Mouse (Mus musculus) c-Kit-positive CD71-positive TER-119-negative erythroid progenitor cells, embryonic 14.5 days (primary cell): ENCODE measurements around the gene Rtel1.
A peak's percentile ranks its signal among the peaks of the same experiment; 100 is the strongest.

Experiments
- DNase-seq: peaks from one replicate; pipeline ENCODE4 v3.0.0-alpha.2; 2013; ENCODE audit warnings: low read depth

The Rtel1 gene

DNA sequence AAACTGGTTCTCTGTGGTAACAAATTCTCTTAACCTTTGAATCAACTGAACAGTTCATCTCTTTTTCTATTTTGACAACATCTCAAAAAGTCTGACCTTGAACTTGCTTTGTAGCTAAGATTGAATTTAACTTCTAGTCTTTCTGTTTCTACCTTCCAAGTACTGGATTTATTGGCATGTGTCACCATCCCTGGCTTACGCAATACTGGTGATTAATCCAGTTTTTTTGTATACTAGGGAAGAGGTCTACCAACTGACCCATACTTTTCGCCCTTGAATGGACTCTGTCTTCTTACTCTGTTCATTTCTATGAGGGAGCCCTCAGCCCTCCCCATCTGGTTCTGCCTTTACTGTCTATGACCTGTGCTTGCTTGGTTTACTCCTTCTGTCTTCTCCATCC, 6.6 kb downstream of the Rtel1 start:
- DNase-seq = no peak

GRCm38 (mm10) chr2:181332542-181332941, 13.0 kb downstream of the Rtel1 start:
- no peak for DNase-seq

- peak; percentile 65 for DNase-seq
Measured at GRCm38 (mm10) chr2:181334023-181334422, 14.5 kb downstream of the Rtel1 start.

DNA sequence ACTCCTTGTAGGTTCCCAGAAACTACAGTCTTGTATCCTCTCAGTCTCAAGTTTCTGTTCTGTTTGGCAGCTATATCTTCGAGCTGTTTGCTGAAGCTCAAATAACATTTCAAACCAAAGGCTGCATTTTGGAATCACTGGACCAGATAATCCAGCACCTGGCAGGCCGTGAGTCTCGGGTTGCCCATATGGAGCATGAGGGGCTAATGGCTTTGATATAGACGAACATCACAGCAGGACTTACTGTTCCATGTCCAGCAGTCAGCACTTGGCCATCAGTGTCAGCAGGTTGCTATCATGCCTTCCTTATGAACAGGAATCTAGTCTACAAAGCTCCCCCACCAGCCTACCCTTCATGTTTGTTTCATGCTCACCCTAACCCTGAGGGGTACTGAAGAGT, 20.9 kb downstream of the Rtel1 start:
- DNase-seq = no peak

DNA sequence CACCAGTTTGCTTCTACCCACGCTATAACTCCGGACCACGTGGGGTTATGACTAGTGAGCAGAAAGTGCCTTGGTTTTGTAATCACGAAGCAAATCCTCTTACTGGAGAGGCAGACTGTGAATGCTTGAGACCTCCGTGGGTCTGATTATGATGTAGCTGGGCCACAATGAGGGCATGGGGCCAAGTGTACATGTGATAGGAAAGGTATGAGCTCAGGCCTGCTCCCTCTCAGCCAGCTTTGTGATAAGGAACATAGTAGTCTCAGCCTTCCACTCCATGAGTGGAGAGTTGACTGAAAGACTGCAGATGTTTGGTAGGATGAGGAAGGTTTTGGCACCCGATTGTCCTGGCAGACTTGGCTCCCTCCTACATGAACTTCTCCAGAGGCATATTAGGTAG, 23.2 kb downstream of the Rtel1 start:
- no peak for DNase-seq

- no peak for DNase-seq
Measured at GRCm38 (mm10) chr2:181356780-181357179, 37.2 kb downstream of the Rtel1 start.

DNA sequence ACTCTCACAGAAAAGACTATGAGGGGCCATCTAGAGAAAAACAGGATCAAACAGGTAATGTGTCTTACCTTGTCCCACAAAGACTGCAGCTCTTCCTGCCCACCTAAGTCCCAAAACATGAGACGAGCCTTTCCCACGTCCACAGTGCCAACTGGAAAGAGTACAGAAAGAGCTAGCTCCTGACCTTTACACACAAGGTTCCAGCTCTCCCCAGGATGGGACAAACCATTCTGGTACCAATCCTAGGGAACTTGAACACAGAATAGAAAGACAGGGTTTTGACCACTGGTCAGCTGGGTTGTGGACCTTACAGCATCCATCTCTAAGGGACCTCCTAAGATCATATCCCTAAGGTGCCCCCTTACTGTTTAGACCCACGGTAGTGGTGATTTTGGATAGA, 44.4 kb downstream of the Rtel1 start:
- no peak for DNase-seq

DNA sequence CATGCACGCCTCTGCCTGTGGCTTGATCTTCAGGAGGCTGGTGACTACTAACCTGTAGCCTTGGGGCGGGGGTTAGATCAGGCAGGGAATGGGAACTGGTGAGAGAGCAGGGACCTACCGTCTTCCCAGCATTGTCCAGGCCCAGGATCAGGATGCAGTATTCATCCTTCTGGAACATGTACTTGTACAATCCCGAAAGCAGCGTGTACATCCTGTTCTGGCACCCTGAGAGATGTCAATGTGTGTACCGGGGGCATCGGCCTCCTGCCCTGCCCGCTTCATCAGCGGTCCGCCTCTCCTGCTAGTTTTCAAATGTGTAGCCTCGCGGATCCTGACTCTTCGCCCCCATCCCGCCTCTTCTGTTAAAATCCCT, 44.9 kb downstream of the Rtel1 start:
- no peak for DNase-seq

- peak; percentile 72 for DNase-seq
Measured at GRCm38 (mm10) chr2:181364860-181365596, 45.5 kb downstream of the Rtel1 start, which contains the start of the genes Zgpat and Arfrp1. Zgpat (plus strand) TSS chr2:181364928. Arfrp1 (minus strand) TSS chr2:181365404.

DNA sequence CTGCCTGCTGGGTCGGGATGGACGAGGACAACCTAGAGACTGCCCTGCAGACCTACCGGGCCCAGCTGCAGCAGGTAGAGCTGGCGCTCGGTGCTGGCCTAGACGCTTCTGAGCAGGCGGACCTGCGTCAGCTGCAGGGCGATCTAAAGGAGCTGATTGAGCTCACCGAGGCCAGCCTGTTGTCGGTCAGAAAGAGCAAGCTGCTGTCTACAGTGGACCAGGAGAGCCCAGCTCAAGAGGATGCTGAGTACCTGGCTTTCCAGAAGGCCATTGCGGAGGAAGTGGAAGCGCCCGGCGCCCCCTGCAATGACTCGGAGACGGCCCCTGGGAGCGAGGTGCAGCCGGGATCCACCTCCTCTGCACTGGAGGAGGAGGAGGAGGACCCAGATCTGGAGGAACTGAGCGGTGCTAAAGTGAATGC, 46.1 kb downstream of the Rtel1 start:
- DNase-seq = no peak

DNA sequence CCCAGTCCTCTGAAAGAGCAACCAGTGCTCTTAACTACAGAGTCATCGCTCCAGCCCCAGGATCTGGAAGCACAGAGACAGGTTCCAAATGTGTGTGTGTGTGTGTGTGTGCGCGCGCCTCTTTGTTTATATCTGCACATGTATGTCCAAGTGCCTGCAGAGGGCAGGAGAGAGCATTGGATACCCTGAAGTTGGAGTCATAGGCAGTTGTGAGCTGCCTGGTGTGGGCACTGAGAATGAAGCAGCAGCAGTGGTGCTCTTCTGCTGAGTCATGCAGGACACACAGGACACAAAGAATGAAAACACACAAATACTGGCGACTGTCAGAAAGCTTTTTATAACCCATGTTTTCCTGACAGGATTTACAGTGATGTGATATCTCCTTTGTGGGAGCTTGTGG, 50.5 kb downstream of the Rtel1 start:
- no peak for DNase-seq

GRCm38 (mm10) chr2:181375787-181376186, 56.2 kb downstream of the Rtel1 start:
- DNase-seq = peak; percentile 62

DNA sequence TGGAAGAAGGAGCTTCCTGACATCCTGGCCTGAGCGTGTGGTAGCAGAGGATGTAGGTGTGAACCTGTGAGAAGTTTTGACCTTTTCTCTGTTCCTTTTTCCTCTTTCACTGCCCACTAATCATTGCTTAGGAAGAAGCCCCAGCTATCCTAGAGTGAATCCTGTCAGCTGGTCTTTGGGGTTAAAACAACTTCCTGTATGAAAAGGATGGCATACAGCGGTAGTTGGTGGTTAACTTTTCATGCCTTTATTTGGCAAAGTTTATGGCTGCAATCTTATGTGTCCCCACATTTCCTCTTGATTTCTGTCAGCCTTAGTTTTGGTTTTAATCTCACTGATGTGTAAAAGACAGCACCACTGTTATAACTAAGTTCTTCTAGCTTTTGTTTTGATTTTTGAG, 57.7 kb downstream of the Rtel1 start:
- no peak for DNase-seq

DNA sequence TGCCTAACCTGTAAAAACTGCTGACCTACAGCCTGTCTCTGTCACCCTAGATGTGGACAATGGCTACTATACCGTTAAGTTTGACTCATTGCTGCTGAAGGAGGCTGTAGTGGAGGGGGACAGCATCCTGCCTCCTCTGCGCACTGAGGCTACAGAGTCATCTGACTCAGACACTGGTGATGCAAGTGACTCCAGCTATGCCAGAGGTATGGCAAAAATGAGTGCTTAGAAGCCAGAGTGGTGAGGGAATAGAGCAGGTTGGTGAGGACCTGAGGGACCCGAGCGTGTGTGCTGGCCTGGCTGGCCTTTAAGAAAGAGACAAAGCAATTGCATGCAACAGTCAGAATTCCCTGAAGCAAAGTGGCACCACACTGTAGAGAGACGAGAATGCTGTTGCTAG, 59.2 kb downstream of the Rtel1 start:
- DNase-seq = no peak

GRCm38 (mm10) chr2:181379778-181380177, 60.2 kb downstream of the Rtel1 start, which contains the start of gene Lime1:
Lime1 (plus strand) TSS chr2:181380078.
- DNase-seq = no peak

DNA sequence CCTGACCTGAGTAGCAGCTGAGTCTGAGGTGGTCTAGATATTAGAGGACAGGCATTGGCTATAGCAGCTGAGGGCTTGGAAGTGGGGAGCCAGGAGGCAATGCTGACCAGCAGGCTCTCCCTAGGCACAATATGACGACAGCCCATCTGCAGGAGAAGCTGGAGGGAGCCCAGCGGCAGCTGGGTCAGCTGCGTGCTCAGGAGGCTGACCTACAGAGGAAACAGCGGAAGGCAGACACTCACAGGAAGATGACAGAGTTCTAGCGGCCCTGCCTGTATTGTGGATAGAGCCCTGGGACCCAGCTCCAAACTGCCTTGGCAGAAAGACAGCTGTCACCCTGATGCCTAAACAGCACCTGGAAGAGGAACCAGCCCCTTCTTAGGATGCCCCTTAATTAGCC, 60.7 kb downstream of the Rtel1 start:
- no peak for DNase-seq

- DNase-seq = no peak
Measured at GRCm38 (mm10) chr2:181381107-181381506, 61.6 kb downstream of the Rtel1 start.

DNA sequence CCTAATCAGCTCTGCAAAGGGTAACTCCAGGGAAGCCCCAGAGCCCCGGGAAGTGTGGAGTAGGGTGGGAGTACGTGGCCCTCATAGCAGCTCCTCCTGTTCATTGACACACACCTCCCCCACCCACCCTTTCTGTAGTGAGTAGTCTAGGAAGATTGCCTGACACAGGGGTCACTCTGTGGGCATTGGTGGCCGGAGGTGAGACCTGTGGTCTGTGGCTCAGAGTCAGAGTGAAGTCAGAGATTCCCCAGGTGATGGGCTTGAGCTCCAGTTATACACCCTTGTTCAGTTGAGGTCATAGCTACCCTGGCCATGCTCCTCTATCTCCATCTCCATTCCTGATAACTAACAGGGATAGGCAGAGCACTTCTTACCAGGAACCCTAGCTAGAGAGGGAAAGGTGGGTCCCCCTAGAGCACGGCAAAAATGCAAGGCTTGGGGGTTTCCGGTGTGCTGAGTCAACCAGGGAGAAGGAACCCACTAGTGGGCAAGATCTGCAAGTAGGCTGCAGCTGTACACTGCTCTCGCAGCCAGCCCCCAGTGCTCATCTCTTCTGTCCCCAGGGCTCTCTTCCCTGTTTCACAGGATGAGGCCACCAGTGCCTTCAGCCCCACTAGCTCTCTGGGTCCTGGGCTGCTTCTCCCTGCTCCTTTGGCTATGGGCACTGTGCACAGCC, 62.2 kb downstream of the Rtel1 start:
- DNase-seq = no peak

- DNase-seq = no peak
Measured at GRCm38 (mm10) chr2:181384463-181384862, 64.9 kb downstream of the Rtel1 start.

- no peak for DNase-seq
Measured at GRCm38 (mm10) chr2:181384919-181385391, 65.4 kb downstream of the Rtel1 start.

DNA sequence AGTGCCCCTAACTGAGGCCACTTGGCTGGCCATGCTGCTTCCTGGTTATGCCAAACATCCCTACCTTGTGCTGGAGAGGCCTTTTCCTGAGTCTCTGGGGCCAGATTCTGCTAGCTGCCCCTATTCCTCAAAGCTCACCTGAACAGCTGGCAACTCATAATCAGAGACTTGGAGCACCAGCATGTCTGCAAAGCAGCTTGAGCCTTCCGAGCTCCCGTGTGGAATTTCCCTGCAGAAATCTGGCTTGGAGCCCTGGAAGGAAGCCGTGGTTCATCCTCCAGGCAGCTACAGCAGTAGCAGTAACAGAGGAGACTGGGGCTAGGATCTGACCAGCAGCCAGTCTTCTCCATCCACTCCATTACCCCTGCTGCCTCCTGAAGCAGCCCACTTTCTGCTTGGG, 66.3 kb downstream of the Rtel1 start:
- no peak for DNase-seq

DNA sequence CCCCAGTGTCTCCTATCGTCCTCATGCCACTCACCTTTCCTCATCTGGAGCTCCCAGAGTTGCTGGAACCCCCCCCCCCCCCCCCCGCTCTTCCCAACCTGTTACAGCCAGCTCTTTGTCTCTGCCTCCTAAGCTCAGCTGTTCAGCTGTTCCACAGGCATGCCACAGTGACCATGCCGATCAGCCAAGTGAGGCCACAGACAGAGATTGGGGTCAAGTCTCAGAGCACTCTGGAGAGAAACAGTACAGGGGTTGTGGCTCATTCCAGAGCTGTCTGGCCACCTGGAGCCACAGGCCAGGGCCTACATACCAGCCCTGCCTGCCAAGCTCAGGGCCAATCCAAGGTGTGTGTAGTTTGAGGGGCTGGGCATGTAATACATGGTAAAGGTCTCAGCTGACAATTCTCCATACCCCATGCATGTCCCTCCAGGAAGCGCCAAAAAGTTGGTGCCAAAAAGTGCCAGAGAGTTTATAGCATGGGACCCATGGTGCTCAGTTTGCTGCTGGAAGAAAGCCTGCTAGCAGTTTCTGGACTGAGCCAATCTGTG, 67.2 kb downstream of the Rtel1 start:
- no peak for DNase-seq
